In the genomic region with DNA sequence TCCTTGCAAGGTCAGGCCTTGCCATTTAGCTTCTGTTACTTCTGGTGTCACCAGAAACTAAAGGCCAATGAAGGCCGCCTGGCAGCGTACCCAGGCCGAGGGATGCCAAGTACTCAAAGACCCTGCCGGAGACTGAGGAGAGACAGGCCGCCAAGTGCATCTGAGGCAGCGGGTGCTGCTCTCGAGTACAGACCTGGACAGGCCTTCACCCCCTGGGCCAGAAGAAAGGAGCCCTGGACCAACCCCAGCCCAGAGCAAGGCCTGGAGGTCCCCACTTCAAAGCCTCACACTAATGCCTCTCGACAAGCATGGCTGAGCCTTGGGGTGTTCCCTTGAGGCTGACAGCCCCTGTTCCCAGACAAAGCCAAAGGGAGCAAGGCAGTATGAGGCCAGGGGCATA, we compare ENCODE assay signal across 15 mouse cellular contexts.
"Had no signal": no experiment of that assay in that cellular context is flagged by ENCODE, and none has a peak within 500 bp of the region (broad histone marks: within the 10 kb centered on the region; RNA-seq: fewer than 3 reads in every experiment).

No protein-coding gene starts in this region.

- DNase-seq: kidney, adult 18-20 months; kidney, adult 9 months; kidney, postnatal 14 days; kidney, postnatal 4 days; liver, embryonic 13.5 days; lung, embryonic 14.5 days; retina, postnatal 1 day; right cerebral cortex, postnatal 25 days; spleen, adult 18-20 months; thymus, postnatal 25 days had no signal

- H3K4me3 ChIP-seq: liver, embryonic 13.5 days; myocyte; neural tube, embryonic 13.5 days; stomach, embryonic 15.5 days had no signal

- H3K36me3 ChIP-seq: liver, embryonic 13.5 days; neural tube, embryonic 13.5 days; stomach, embryonic 15.5 days had no signal

- ATAC-seq: lung, postnatal 0 days had no signal

- H3K9me3 ChIP-seq: liver, embryonic 13.5 days; stomach, embryonic 15.5 days had no signal

- H3K9ac ChIP-seq: liver, embryonic 13.5 days; lung, embryonic 14.5 days; neural tube, embryonic 13.5 days; stomach, embryonic 15.5 days had no signal

- H3K27me3 ChIP-seq: liver, embryonic 13.5 days; neural tube, embryonic 13.5 days; stomach, embryonic 15.5 days had no signal

- H3K4me2 ChIP-seq: liver, embryonic 13.5 days; lung, embryonic 14.5 days; neural tube, embryonic 13.5 days; stomach, embryonic 15.5 days had no signal

- H3K27ac ChIP-seq: liver, embryonic 13.5 days; macrophage; neural tube, embryonic 13.5 days; stomach, embryonic 15.5 days had no signal

- H3K4me1 ChIP-seq: liver, embryonic 13.5 days; stomach, embryonic 15.5 days had no signal
